Mouse (Mus musculus) retina, adult 2 months (tissue): Measurements from ENCODE around the gene Clec4f.
"Not testable (repeated sequence)": the region's sequence is repeated elsewhere in the genome, so short reads cannot be mapped to it uniquely, and the experiment has no call there.

Experiments
- DNase-seq: peaks from one replicate; pipeline ENCODE4 v3.0.0-alpha.2; 2012; ENCODE audit warnings: low read depth, low spot score

Clec4f gene

DNA sequence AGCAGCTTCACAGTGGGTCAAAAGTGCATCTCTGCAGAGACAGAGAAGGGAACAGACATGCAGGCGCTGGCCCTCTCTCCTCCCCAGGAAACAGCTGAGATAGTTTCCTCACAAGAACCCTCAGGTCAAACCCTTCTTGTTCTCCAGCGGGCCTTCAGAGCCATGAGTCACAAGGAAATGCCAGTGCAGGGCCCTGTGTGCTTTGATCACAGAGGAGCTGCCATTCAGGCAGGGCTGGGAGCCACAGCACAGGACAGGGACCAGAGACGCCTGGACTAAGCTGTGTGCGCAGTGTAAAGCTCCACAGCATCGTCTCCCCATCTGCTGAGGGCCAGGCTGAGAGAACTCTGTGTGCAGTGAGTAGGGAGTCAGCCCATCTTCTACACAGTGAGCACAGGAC, 21.9 kb downstream of the Clec4f start:
- not testable (repeated sequence) for DNase-seq

DNA sequence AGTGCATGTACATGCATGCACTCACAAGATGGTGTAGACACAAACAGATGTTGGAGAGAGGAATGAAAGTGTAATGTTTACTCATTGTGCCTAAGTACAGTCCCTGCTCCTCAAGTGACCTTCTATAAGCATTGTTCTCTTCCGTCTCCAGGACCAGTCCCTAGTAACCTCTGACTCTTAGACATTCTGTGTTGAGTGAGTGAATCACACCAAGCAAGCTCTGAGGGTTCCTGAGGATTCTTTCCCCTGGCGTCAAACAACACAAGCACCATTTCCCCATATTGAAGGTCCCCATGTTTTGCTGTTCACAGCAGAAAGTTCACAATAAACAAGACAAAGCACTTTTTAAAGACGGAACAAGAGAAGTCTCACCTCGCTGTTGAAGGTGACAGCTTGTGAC, 24.2 kb downstream of the Clec4f start:
- no peak for DNase-seq

DNA sequence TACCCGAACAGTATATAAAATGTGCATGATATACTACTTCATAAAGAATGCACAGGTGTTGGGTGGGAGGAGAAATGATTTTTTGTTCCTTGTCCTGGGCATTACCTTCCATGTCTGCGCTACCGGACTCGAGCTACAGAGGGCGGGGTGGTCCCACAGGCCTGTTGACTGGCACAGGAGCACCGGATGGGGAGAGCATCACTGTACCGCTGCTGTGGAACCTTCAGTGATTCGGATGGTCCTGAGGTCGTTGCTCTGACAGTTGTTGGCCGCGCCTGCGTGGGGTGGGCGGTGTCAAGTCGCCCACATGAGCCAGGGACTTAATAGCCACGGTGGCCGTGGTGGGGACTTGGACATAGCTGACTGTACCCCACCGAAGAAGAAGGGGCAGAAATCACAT, 29.2 kb downstream of the Clec4f start:
- no peak for DNase-seq

DNA sequence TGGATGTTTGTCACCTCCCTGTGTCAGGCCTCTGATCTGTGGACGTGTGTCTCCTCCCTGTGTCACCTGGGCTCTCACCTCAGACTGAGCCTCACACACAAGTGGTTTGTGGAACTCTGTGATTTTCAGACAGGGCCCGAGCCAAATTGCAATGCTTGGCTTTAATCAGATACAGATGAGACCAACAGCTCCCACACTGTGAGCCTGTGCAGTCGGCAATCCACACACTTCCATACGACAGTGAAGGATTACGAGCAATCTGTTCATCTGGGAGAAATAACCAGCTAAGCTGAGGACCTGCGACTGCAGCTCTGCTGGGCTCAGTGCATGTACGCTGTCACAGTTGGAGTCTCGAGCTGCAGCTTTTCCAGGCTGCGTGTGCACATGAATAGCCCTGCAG, 36.0 kb downstream of the Clec4f start:
- DNase-seq: no peak

DNA sequence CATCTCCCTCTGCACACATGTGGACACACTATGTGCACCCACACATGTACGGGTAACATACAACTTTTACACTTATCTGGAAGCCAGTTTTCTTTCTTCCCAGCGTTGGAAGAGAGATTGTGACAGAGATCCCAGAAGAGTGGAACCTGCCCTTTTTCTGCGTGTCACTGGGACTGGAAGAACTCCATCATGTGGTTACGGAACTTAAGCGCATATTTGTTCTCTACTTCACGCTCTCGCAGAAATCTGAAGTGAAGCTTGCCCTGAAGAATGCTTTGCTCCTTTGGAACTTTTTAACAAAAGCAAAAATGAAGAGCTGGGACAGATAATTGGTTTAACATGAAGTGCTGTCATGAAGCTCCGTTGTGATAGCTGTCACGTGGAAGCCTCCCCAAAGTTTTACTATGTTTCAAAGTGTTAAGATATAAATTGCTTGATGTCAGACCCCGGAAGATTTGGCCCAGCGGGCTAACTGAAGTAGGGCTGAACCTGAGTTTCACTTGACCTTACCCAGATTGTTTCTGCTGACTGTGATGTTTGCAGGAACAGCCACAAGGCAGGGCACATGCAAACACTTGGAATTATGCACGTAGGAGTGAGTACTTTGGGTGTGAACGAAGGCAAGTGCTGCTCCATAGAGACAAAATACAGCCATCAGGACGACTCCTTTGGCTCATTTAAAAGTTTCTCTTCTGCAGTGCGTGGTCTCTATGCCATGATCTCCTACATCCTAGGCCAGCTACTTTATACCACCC, 38.2 kb downstream of the Clec4f start:
- DNase-seq: no peak

DNA sequence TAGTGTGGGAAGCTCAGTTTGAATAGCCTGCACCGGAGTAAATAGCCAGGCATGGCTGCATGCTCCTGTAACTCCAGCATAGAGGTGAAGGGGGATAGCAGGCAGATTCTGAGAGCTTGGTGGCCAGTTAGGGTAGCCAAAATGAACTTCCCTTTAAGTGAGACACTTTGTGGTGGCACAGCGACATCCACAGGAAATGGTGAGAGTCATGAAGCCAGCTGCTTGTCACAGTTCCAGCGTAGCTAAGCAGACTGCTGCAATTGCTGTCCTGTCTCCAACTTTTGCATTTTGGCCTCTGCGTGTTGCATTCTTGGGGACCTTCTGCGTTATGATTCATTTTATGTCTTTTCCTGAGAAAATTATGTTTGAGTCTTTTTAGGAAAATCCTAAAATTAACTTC, 39.5 kb downstream of the Clec4f start:
- DNase-seq: no peak

DNA sequence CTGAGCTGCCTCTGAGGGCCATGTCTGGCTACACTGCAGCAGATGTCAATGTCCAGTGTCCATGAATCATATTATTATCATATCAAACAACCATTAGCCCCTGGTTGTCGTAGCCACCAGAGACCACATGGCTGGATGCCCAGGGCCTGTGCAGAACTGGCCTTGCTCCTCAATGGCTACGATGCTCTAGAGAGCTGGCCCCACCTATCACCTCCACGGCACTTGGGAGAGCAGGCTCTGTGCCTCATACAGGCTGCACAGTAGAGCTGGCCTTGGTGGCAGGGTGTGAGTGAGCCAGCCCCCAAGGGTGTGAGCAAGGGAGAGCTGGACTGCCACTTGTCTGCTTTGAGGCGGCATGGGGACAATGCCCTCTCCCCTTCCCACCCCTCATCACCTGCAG, 41.5 kb downstream of the Clec4f start:
- no peak for DNase-seq

DNA sequence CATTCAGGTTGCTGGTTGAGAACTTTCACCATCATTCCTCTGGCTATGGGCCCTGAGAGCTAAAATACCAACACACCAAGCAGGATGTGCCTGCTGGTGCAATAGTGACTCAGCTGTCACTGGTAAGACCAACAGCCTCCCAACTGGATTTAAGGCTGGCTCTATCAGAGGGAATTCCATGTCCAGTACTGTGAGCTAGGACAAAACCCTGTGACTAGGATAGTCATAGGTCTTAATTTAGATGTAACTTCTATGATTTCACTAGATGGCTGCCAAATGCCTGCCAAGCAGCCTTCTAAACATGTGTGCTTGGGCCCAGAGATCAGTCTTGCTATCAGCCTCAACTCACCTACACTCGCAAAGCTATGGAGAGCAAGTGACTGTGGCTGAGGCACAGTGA, 43.0 kb downstream of the Clec4f start:
- DNase-seq: no peak

DNA sequence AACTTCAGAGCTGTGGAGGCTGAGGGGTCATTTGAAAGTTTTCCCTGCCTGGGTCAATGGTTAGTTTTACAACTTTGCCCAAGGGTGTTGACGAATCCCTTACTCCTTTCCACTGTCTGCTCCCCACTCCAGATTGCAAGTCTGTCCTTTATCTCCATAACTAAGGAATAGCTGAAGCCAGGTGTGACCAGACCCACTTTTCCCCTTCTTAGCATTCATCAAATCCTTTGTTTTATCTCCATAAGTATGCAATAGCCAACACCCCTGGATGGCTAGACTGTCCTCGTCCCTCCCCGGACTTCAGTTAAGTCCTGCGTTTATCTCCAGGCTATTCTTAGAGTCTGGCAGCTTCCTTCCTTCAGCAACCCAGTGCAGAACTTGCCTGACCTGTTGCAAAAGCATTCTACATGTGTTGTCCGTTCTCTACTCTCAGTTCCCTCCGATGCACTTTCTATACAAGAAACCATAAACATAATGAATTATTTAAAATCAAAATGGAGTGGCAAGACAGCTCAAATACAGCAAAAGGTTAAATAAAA, 56.3 kb downstream of the Clec4f start:
- no peak for DNase-seq

DNA sequence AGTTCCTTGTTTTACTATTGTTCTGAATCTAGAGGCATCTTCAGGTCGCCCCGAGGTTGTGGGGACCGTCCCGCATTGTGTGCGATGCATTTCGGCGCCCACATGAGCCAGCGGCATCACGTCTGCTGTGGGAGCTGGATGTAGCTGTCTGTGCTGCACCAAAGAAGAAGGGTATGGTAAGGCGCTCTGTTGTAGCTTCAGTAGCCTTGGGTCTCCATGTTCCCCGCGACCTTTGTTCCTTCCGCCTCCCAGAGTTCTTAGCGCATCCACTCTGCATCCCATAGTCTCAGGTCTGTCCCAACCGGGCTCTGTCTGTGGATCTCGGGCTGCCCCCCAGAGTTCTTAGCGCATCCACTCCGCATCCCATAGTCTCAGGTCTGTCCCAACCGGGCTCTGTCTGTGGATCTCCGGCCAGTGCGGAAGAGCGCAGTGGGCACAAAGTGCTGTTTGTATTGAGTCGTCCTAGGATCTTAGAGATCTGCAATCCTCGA, 56.9 kb downstream of the Clec4f start:
- DNase-seq: no peak

DNA sequence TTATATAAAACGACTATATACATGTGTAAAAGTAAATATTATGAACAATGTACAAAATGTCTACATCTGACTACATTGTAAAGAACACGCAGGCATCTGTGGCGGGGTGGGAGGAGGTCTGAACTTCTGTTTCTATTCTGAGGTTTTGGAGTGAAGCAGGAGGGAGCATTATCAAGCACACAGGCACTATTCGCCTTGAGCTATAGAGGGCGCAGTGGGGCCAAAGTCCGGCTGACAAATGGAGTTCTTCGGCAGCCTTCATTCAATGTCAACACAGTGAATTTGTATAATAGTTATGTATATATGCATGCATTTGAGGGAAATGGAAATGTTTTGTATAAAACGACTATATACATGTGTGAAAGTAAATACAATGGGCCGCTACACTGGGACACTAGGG, 57.3 kb downstream of the Clec4f start:
- DNase-seq: no peak

DNA sequence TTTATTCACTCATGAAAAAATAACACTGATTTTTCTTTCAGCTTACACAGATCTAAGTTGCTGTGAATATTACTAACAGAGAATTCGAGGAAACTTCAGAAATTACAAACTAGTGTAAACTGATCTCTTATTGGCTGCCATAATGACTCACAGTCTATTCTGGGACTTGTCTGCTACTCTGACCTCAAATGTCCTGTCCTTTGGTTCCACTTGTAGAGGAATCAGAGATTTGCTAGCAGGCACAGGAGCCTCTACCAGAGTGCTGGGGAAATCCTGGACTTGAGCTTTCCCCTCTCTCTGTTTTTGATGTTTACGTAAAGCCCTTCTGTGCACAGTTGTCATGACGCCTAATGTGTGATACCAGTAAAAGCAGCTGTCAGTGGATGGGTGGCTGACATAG, 58.0 kb downstream of the Clec4f start:
- DNase-seq: no peak

DNA sequence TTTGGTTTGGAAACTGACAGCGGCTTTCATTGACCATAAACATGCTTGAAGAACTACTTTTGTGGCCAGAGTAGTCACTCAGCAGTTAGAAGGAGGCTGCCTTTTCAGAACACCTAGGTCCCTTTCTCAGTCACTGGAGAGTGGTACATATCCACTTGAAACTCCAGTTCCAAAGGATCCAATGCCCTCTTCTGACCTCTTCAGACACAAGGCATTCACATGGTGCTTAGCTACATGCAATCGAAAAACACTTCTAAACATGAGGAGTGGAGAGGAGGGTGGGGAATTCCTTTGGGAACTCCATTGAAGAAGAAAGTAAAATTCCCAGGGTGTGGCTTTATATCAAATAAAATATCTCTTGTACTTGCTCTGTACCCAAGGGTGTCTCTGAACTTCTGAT, 61.0 kb downstream of the Clec4f start:
- no peak for DNase-seq
